In the genomic region with DNA sequence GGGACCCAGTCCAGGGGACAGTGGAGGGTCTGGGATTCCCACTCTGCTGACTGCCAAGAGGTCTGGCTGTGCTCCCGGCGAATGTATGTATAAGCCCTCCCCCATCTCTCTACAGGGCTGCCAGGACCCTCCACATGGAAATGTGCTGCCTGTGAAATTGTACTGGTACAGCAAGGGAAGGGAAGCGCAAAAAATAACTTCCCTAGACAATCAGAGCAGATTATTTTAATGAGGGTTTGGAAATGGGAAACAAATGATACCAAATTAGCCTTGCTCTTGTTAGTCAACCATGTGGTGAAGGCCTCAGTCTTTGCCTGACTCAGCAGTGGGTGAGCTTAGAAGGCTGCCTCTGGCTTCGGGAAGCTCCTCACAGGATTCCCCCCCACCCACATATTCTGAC, we compare ENCODE assay signal across 9 mouse cellular contexts.
DNase-seq lines count a peak whose midpoint lies in the region; ATAC-seq and TF ChIP-seq lines count a peak whose summit lies in the region.
"Had no signal": no experiment of that assay in that cellular context is flagged by ENCODE, and none has a peak within 500 bp of the region (broad histone marks: within the 10 kb centered on the region; RNA-seq: fewer than 3 reads in every experiment).

No protein-coding gene starts in this region.

- H3K4me1 ChIP-seq in heart, embryonic 14.5 days (ENCODE audit: control insufficient read depth in 2 of 2, insufficient read depth in 2 of 2, low read length in 2 of 2), result peaks cover 0 to 3% of the 10 kb centered on the region in 2 experiments; a peak in 2 of 4 replicates
- no peaks in the 10 kb centered on the region for H3K4me1 ChIP-seq in heart, embryonic 11.5 days (ENCODE audit: control insufficient read depth, insufficient read depth, low read length)
- H3K4me1 ChIP-seq in forebrain, postnatal 0 days (ENCODE audit: insufficient read depth), result peaks cover 17% of the 10 kb centered on the region

- H3K36me3 ChIP-seq in heart, embryonic 14.5 days (ENCODE audit: control insufficient read depth, insufficient read depth, low read length), result no peaks in the 10 kb centered on the region
- no peaks in the 10 kb centered on the region for H3K36me3 ChIP-seq in heart, embryonic 11.5 days (ENCODE audit: control insufficient read depth, insufficient read depth, low read length)
- H3K36me3 ChIP-seq in forebrain, postnatal 0 days (ENCODE audit: insufficient read depth), result no peaks in the 10 kb centered on the region

- DNase-seq in adrenal gland, postnatal 14 days, result peak; percentile 6
- DNase-seq in forebrain, postnatal 0 days, result peak; percentile 86
- DNase-seq in lung, postnatal 4 days, result peak; percentile 32 to 73
- DNase-seq in ovary, postnatal 10 days (ENCODE audit: low spot score), result no peak
- DNase-seq in urinary bladder, postnatal 25 days (ENCODE audit: low spot score), result no peak

- 38% methylated on average over 4 of the region's 4 CpGs for WGBS in heart, embryonic 14.5 days
- 60% methylated on average over 4 of the region's 4 CpGs for WGBS in heart, embryonic 11.5 days (ENCODE audit: insufficient replicate concordance)
- 10% methylated on average over 4 of the region's 4 CpGs for WGBS in forebrain, postnatal 0 days

- no peak for TF ChIP-seq CTCF in forebrain, postnatal 0 days (IDR thresholded peaks at IDR 0.05; ENCODE audit: low read depth)

- H3K4me3 ChIP-seq in heart, embryonic 14.5 days (ENCODE audit: control insufficient read depth in 1 of 2, insufficient read depth in 1 of 2, low read depth in 1 of 2, low read length in 2 of 2), result no peak overlapping the region
- no peak overlapping the region for H3K4me3 ChIP-seq in heart, embryonic 11.5 days (ENCODE audit: low read depth, low read length)
- no peak overlapping the region for H3K4me3 ChIP-seq in forebrain, postnatal 0 days (ENCODE audit: low read depth, low read length)
- H3K4me3 ChIP-seq: left cerebral cortex, adult 2 months had no signal

- peak; percentile 59 for ATAC-seq in heart, embryonic 14.5 days (ENCODE audit: insufficient number of reproducible peaks, insufficient read depth, low FRiP score, low read depth)
- ATAC-seq in heart, embryonic 11.5 days (replicated peaks; ENCODE audit: insufficient number of reproducible peaks, low FRiP score, low TSS enrichment), result no peak
- ATAC-seq in forebrain, postnatal 0 days, result peak; percentile 90
- no peak for ATAC-seq in megakaryocyte, adult 5-6 weeks (ENCODE audit: poor library complexity, severe bottlenecking)

- H3K9me3 ChIP-seq in heart, embryonic 14.5 days (ENCODE audit: control insufficient read depth, low read length), result no peaks in the 10 kb centered on the region
- no peaks in the 10 kb centered on the region for H3K9me3 ChIP-seq in heart, embryonic 11.5 days (replicated peaks; ENCODE audit: control insufficient read depth, low read length)
- H3K9me3 ChIP-seq in forebrain, postnatal 0 days (ENCODE audit: low read length), result no peaks in the 10 kb centered on the region

- H3K9ac ChIP-seq in heart, embryonic 14.5 days (ENCODE audit: low read length), result no peak overlapping the region
- H3K9ac ChIP-seq in heart, embryonic 11.5 days (ENCODE audit: low read depth, low read length), result no peak overlapping the region
- no peak overlapping the region for H3K9ac ChIP-seq in forebrain, postnatal 0 days

- H3K27ac ChIP-seq in heart, embryonic 14.5 days (replicated peaks in 1 of 2; ENCODE audit: control insufficient read depth in 1 of 2, insufficient read depth in 1 of 2, low read depth in 2 of 2, low read length in 2 of 2), result no peak overlapping the region
- no peak overlapping the region for H3K27ac ChIP-seq in heart, embryonic 11.5 days (ENCODE audit: low read depth, low read length)
- H3K27ac ChIP-seq in forebrain, postnatal 0 days (ENCODE audit: low read depth, low read length), result peak overlapping the region; percentile 60

- H3K27me3 ChIP-seq in heart, embryonic 14.5 days (ENCODE audit: control insufficient read depth, insufficient read depth, low read length), result no peaks in the 10 kb centered on the region
- H3K27me3 ChIP-seq in heart, embryonic 11.5 days (ENCODE audit: control insufficient read depth, insufficient read depth, low read length), result 0 out of 2 replicates have a peak, but pooled peaks cover 3% of the 10 kb centered on the region
- no peaks in the 10 kb centered on the region for H3K27me3 ChIP-seq in forebrain, postnatal 0 days (ENCODE audit: insufficient read depth, low read length)

- H3K4me2 ChIP-seq in heart, embryonic 14.5 days (ENCODE audit: low read length), result no peak overlapping the region
- H3K4me2 ChIP-seq in heart, embryonic 11.5 days, result no peak overlapping the region
- no peak overlapping the region for H3K4me2 ChIP-seq in forebrain, postnatal 0 days (ENCODE audit: low read depth)

Comparison
In these comparisons a context has a peak if more than half of its experiments do, and no peak if none do; other contexts are left out.
1. ATAC-seq: peak in heart, embryonic 14.5 days (single experiment) and forebrain, postnatal 0 days (single experiment); none in heart, embryonic 11.5 days (single experiment) and megakaryocyte, adult 5-6 weeks (single experiment).
2. DNase-seq: peak in adrenal gland, postnatal 14 days (single experiment), forebrain, postnatal 0 days (single experiment) and lung, postnatal 4 days (2 of 2); none in ovary, postnatal 10 days (single experiment) and urinary bladder, postnatal 25 days (single experiment).